Mouse (Mus musculus) limb, embryonic 15.5 days (tissue): ENCODE data around the gene Celsr1. TPM values are rescaled to one million over a fixed set of nuclear protein-coding genes. Genes with fewer than 3 reads are reported as not detected.

Source experiments
- ATAC-seq: fragments of 200-750 bp; cut with Nextera tagmentation; 2 replicates; pipeline ENCODE4 v1.8.0; 2017; ENCODE audit warnings: low read depth, moderate TSS enrichment; ENCODE audit not compliant: insufficient number of reproducible peaks, low FRiP score, low TSS enrichment
- H3K27ac ChIP-seq: fragments of 300-500 bp; sonication (generic); 2 replicates; pipeline ENCODE4 v1.5.1; 2015; ENCODE audit warnings: moderate library complexity, mild to moderate bottlenecking, inconsistent platforms
- H3K27me3 ChIP-seq: fragments of 300-500 bp; sonication (generic); 2 replicates; pipeline ENCODE4 v1.6.1; 2015; ENCODE audit warnings: inconsistent platforms
- H3K36me3 ChIP-seq: fragments of 300-500 bp; sonication (generic); 2 replicates; pipeline ENCODE4 v1.6.1; 2015; ENCODE audit warnings: inconsistent platforms
- H3K4me1 ChIP-seq: fragments of 300-500 bp; sonication (generic); 2 replicates; pipeline ENCODE4 v1.6.1; 2015; ENCODE audit warnings: inconsistent platforms
- H3K4me2 ChIP-seq: fragments of 300-500 bp; sonication (generic); 2 replicates; pipeline ENCODE4 v1.6.1; 2015; ENCODE audit warnings: mild to moderate bottlenecking, inconsistent platforms
- H3K4me3 ChIP-seq: fragments of 300-500 bp; sonication (generic); 2 replicates; pipeline ENCODE4 v1.5.1; 2015; ENCODE audit warnings: mild to moderate bottlenecking, inconsistent platforms
- H3K9ac ChIP-seq: fragments of 300-500 bp; sonication (generic); 2 replicates; pipeline ENCODE4 v1.6.1; 2015; ENCODE audit warnings: inconsistent platforms
- H3K9me3 ChIP-seq: fragments of 300-500 bp; sonication (generic); 2 replicates; pipeline ENCODE4 v1.6.1; 2016; ENCODE audit warnings: inconsistent platforms
- WGBS: fragments of 180-500 bp; shearing (Covaris S2); methylation state at CpG from one replicate; pipeline ENCODE4 v1.1.7; 2015; 5-methylcytosine and 5-hydroxymethylcytosine counted together
- polyA plus RNA-seq: library from polyadenylated mRNA; unstranded; fragments of >200 nt; fragmentation: Nextera tagmentation; extraction: Ambion mirVana; gene quantifications from 2 replicates; pipeline ENCODE4 v1.2.1, GENCODE M21; 2015

Celsr1 gene
- polyA plus RNA-seq, 1 experiment from 2014 or later, result 3.6 TPM

- Histone ChIP-seq H3K4me1 (peaks cover 18% of the 10 kb centered on the region), H3K9me3 (no peaks in the 10 kb centered on the region), H3K4me3 (no peak overlapping the region), H3K27me3 (no peaks in the 10 kb centered on the region), H3K27ac (no peak overlapping the region), H3K4me2 (no peak overlapping the region), H3K9ac (no peak overlapping the region), H3K36me3 (no peaks in the 10 kb centered on the region)
- no peak for ATAC-seq
- WGBS, result 48% methylated on average over 2 of the region's 2 CpGs
Observed at GRCm38 (mm10) chr15:86053890-86054536, 20.4 kb upstream of the Celsr1 start.

- no peak overlapping the region for H3K4me2 ChIP-seq
- no peaks in the 10 kb centered on the region for H3K9me3 ChIP-seq
- H3K4me3 ChIP-seq, result no peak overlapping the region
- H3K9ac ChIP-seq, result no peak overlapping the region
- H3K4me1 ChIP-seq, result peaks cover 6% of the 10 kb centered on the region
- ATAC-seq, result no peak
- H3K27me3 ChIP-seq, result no peaks in the 10 kb centered on the region
- H3K36me3 ChIP-seq, result no peaks in the 10 kb centered on the region
- H3K27ac ChIP-seq, result no peak overlapping the region
- 65% methylated on average over 6 of the region's 6 CpGs for WGBS
Observed at GRCm38 (mm10) chr15:86051878-86052478, 18.4 kb upstream of the Celsr1 start.

- H3K36me3 ChIP-seq, result no peaks in the 10 kb centered on the region
- no peak for ATAC-seq
- WGBS, result 82% methylated on average over 10 of the region's 10 CpGs
Observed at GRCm38 (mm10) chr15:86051152-86051551, 17.6 kb upstream of the Celsr1 start.

GRCm38 (mm10) chr15:86050170-86050743, 16.7 kb upstream of the Celsr1 start:
- Histone ChIP-seq H3K9me3 (no peaks in the 10 kb centered on the region), H3K27ac (no peak overlapping the region), H3K4me2 (no peak overlapping the region), H3K4me1 (peaks cover 6% of the 10 kb centered on the region), H3K4me3 (no peak overlapping the region), H3K27me3 (no peaks in the 10 kb centered on the region), H3K9ac (no peak overlapping the region), H3K36me3 (no peaks in the 10 kb centered on the region)
- ATAC-seq, result no peak
- 72% methylated on average over 4 of the region's 4 CpGs for WGBS

More at GRCm38 (mm10) chr15:86051152-86051551, 17.6 kb upstream of the Celsr1 start:
- H3K4me2 ChIP-seq, result no peak overlapping the region
- no peak overlapping the region for H3K4me3 ChIP-seq
- no peak overlapping the region for H3K27ac ChIP-seq
- H3K27me3 ChIP-seq, result no peaks in the 10 kb centered on the region
- H3K9ac ChIP-seq, result no peak overlapping the region
- H3K9me3 ChIP-seq, result no peaks in the 10 kb centered on the region
- peaks cover 6% of the 10 kb centered on the region for H3K4me1 ChIP-seq

GRCm38 (mm10) chr15:86049510-86049909, 15.9 kb upstream of the Celsr1 start:
- WGBS, result 85% methylated on average over 3 of the region's 3 CpGs
- no peak for ATAC-seq
- Histone ChIP-seq H3K27ac (no peak overlapping the region), H3K9me3 (no peaks in the 10 kb centered on the region), H3K27me3 (no peaks in the 10 kb centered on the region), H3K36me3 (no peaks in the 10 kb centered on the region), H3K9ac (no peak overlapping the region), H3K4me1 (peaks cover 6% of the 10 kb centered on the region), H3K4me3 (no peak overlapping the region), H3K4me2 (no peak overlapping the region)

- H3K9ac ChIP-seq, result no peak overlapping the region
- peaks cover 11% of the 10 kb centered on the region for H3K4me1 ChIP-seq
- no peak overlapping the region for H3K4me3 ChIP-seq
- no peaks in the 10 kb centered on the region for H3K36me3 ChIP-seq
- no peak overlapping the region for H3K4me2 ChIP-seq
- 31% methylated on average over 4 of the region's 4 CpGs for WGBS
- ATAC-seq, result no peak
- H3K9me3 ChIP-seq, result no peaks in the 10 kb centered on the region
- H3K27ac ChIP-seq, result no peak overlapping the region
- peaks cover 17% of the 10 kb centered on the region for H3K27me3 ChIP-seq
Observed at GRCm38 (mm10) chr15:86042364-86042763, 8.8 kb upstream of the Celsr1 start.

GRCm38 (mm10) chr15:86041421-86041820, 7.8 kb upstream of the Celsr1 start:
- no peak overlapping the region for H3K4me2 ChIP-seq
- H3K9me3 ChIP-seq, result no peaks in the 10 kb centered on the region
- H3K4me3 ChIP-seq, result no peak overlapping the region
- no peak overlapping the region for H3K9ac ChIP-seq
- WGBS, result 68% methylated on average over 5 of the region's 5 CpGs
- ATAC-seq, result no peak
- peaks cover 11% of the 10 kb centered on the region for H3K4me1 ChIP-seq
- no peaks in the 10 kb centered on the region for H3K36me3 ChIP-seq
- no peak overlapping the region for H3K27ac ChIP-seq
- H3K27me3 ChIP-seq, result peaks cover 17% of the 10 kb centered on the region

GRCm38 (mm10) chr15:86038802-86039201, 5.2 kb upstream of the Celsr1 start:
- Histone ChIP-seq H3K27ac (no peak overlapping the region), H3K9ac (no peak overlapping the region), H3K27me3 (peaks cover 18% of the 10 kb centered on the region), H3K4me3 (no peak overlapping the region), H3K4me1 (peaks cover 26% of the 10 kb centered on the region), H3K36me3 (no peaks in the 10 kb centered on the region), H3K9me3 (no peaks in the 10 kb centered on the region), H3K4me2 (no peak overlapping the region)
- WGBS, result 0% methylated on average over 2 of the region's 2 CpGs
- no peak for ATAC-seq

- Histone ChIP-seq H3K9me3 (no peaks in the 10 kb centered on the region), H3K4me2 (no peak overlapping the region), H3K36me3 (peaks cover 5% of the 10 kb centered on the region), H3K4me1 (peaks cover 42% of the 10 kb centered on the region), H3K27ac (peak overlapping the region; percentile 34; the same call in 1 of the 2 replicates), H3K9ac (no peak overlapping the region), H3K27me3 (peaks cover 38% of the 10 kb centered on the region), H3K4me3 (no peak overlapping the region)
- no peak for ATAC-seq
- WGBS, result 61% methylated on average over 3 of the region's 3 CpGs
Observed at GRCm38 (mm10) chr15:86035913-86036312, 2.3 kb upstream of the Celsr1 start.

- Histone ChIP-seq H3K27me3 (peaks cover 37% of the 10 kb centered on the region), H3K4me3 (peak overlapping the region; percentile 56), H3K9ac (no peak overlapping the region), H3K4me1 (peaks cover 42% of the 10 kb centered on the region), H3K27ac (peak overlapping the region; percentile 79; the same call in 1 of the 2 replicates), H3K9me3 (no peaks in the 10 kb centered on the region), H3K4me2 (peak overlapping the region; percentile 95), H3K36me3 (peaks cover 5% of the 10 kb centered on the region)
- no peak for ATAC-seq
- WGBS, result 9% methylated on average over 12 of the region's 12 CpGs
Observed at GRCm38 (mm10) chr15:86034781-86035360, 1.3 kb upstream of the Celsr1 start.

GRCm38 (mm10) chr15:86034021-86034523, 495 bp upstream of the Celsr1 start:
- Histone ChIP-seq H3K9ac (peak overlapping the region; percentile 37; the same call in 1 of the 2 replicates), H3K4me1 (peaks cover 45% of the 10 kb centered on the region), H3K27ac (peak overlapping the region; percentile 79), H3K9me3 (no peaks in the 10 kb centered on the region), H3K4me2 (peak overlapping the region; percentile 95), H3K4me3 (peak overlapping the region; percentile 56), H3K27me3 (peaks cover 30% of the 10 kb centered on the region), H3K36me3 (peaks cover 5% of the 10 kb centered on the region)
- under 1% methylated on average over 39 of the region's 44 CpGs for WGBS
- ATAC-seq, result peak; percentile 78

- no peak for ATAC-seq
- Histone ChIP-seq H3K36me3 (peaks cover 5% of the 10 kb centered on the region), H3K9ac (peak overlapping the region; percentile 37; the same call in 1 of the 2 replicates), H3K4me1 (peaks cover 47% of the 10 kb centered on the region), H3K4me3 (peak overlapping the region; percentile 56), H3K27me3 (peaks cover 27% of the 10 kb centered on the region), H3K4me2 (peak overlapping the region; percentile 95), H3K9me3 (no peaks in the 10 kb centered on the region), H3K27ac (no peak overlapping the region)
- whole genome bisulfite sequencing, result 2% methylated on average over 38 of the region's 38 CpGs
Observed at GRCm38 (mm10) chr15:86032811-86033190, 776 bp downstream of the Celsr1 start.
